Mouse (Mus musculus): Measurements from ENCODE around the gene Amacr. TPM values are rescaled to one million over a fixed set of nuclear protein-coding genes. Genes with fewer than 3 reads are reported as not detected.

The Amacr gene
- polyA plus RNA-seq, 1 experiment from 2014 or later: 12.9 TPM

- no peaks in the 10 kb centered on the region for H3K9me3 ChIP-seq (ENCODE audit: control insufficient read depth, low read length)
Measured at GRCm38 (mm10) chr15:10959277-10960026, 22.1 kb upstream of the Amacr start.

DNA sequence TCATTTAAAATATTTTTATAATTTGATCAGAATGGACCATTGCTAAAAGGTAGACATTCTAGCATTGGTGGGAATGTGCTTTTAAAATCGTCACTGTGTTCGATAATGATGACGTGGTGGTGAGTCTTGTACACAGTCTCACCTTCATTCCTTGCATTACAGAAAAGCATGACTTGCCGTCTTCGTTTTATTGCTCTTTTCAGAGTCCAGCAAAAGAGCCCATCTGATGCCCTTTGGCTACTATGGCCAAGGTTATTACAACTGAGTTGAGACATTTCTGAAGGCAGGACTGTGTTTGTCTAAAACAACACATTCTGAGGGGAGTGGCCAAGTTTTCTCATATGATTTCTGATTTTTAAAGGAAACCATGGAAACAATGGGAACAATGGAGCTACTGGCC is 21.3 kb upstream of the Amacr start:
- ATAC-seq (ENCODE audit: low FRiP score, low TSS enrichment): no peak
- Histone ChIP-seq H3K4me3 (ENCODE audit: low read depth, low read length) (no peak overlapping the region), H3K4me1 (replicated peaks; ENCODE audit: control insufficient read depth, insufficient read depth) (no peaks in the 10 kb centered on the region), H3K9me3 (ENCODE audit: control insufficient read depth, low read length) (no peaks in the 10 kb centered on the region), H3K27me3 (ENCODE audit: control insufficient read depth, insufficient read depth, low read length) (no peaks in the 10 kb centered on the region), H3K36me3 (ENCODE audit: control insufficient read depth, insufficient read depth, low read length) (no peaks in the 10 kb centered on the region), H3K27ac (replicated peaks) (no peak overlapping the region), H3K4me2 (replicated peaks; ENCODE audit: low read depth) (no peak overlapping the region), H3K9ac (ENCODE audit: low read length) (no peak overlapping the region)
- TF ChIP-seq EP300 (optimal IDR thresholded peaks at IDR 0.05) (no peak), CTCF (IDR thresholded peaks at IDR 0.05; ENCODE audit: low read depth) (no peak)
- WGBS: 89% methylated on average over 5 of the region's 5 CpGs
- no peak for DNase-seq (ENCODE audit: low spot score)

More at GRCm38 (mm10) chr15:10959277-10960026, 22.1 kb upstream of the Amacr start:
- no peak overlapping the region for H3K27ac ChIP-seq (replicated peaks)
- DNase-seq (ENCODE audit: low spot score) (no peak), ATAC-seq (ENCODE audit: low FRiP score, low TSS enrichment) (no peak)
- no peak overlapping the region for H3K4me3 ChIP-seq (ENCODE audit: low read depth, low read length)
- no peaks in the 10 kb centered on the region for H3K36me3 ChIP-seq (ENCODE audit: control insufficient read depth, insufficient read depth, low read length)
- no peaks in the 10 kb centered on the region for H3K4me1 ChIP-seq (replicated peaks; ENCODE audit: control insufficient read depth, insufficient read depth)
- H3K4me2 ChIP-seq (replicated peaks; ENCODE audit: low read depth): no peak overlapping the region
- no peaks in the 10 kb centered on the region for H3K27me3 ChIP-seq (ENCODE audit: control insufficient read depth, insufficient read depth, low read length)
- no peak overlapping the region for H3K9ac ChIP-seq (ENCODE audit: low read length)
- TF ChIP-seq CTCF (IDR thresholded peaks at IDR 0.05; ENCODE audit: low read depth): no peak
- no peak for TF ChIP-seq EP300 (optimal IDR thresholded peaks at IDR 0.05)
- 80% methylated on average over 15 of the region's 15 CpGs for WGBS

- no peak overlapping the region for H3K27ac ChIP-seq (replicated peaks)
- TF ChIP-seq EP300 (optimal IDR thresholded peaks at IDR 0.05) (no peak), CTCF (IDR thresholded peaks at IDR 0.05; ENCODE audit: low read depth) (no peak)
- H3K4me2 ChIP-seq (replicated peaks; ENCODE audit: low read depth): no peak overlapping the region
- no peak for ATAC-seq (ENCODE audit: low FRiP score, low TSS enrichment)
- DNase-seq (ENCODE audit: low spot score): no peak
- H3K9ac ChIP-seq (ENCODE audit: low read length): no peak overlapping the region
- no peaks in the 10 kb centered on the region for H3K4me1 ChIP-seq (replicated peaks; ENCODE audit: control insufficient read depth, insufficient read depth)
- 45% methylated on average over 2 of the region's 2 CpGs for WGBS
- no peaks in the 10 kb centered on the region for H3K9me3 ChIP-seq (ENCODE audit: control insufficient read depth, low read length)
- H3K36me3 ChIP-seq (ENCODE audit: control insufficient read depth, insufficient read depth, low read length): no peaks in the 10 kb centered on the region
- no peaks in the 10 kb centered on the region for H3K27me3 ChIP-seq (ENCODE audit: control insufficient read depth, insufficient read depth, low read length)
- H3K4me3 ChIP-seq (ENCODE audit: low read depth, low read length): no peak overlapping the region
Measured at GRCm38 (mm10) chr15:10962601-10963000, 19.0 kb upstream of the Amacr start.

- ATAC-seq (ENCODE audit: low FRiP score, low TSS enrichment): no peak
- no peak for DNase-seq (ENCODE audit: low spot score)
- TF ChIP-seq CTCF (IDR thresholded peaks at IDR 0.05; ENCODE audit: low read depth): no peak
Measured at GRCm38 (mm10) chr15:10969439-10969838, 12.1 kb upstream of the Amacr start.

DNA sequence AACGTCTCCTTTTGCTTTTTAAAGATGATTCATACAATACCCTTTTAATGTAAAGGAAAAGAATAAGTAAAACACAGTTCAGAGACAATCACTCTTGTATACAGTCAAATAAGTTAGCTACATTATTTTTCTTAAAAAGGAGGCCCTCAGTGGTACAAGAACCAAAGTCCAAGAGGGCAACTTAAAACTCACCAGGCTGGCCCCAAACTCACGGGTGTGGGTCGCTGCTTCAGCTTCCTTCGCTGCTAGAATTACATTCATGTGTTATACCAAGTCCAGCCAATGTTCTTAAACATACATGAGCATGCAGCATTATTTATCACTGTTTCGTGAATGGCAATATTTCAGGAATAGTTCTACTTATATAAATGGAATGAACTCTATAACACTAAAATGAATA is 10.8 kb upstream of the Amacr start:
- no peak for ATAC-seq (ENCODE audit: low FRiP score, low TSS enrichment)
- H3K4me2 ChIP-seq (replicated peaks; ENCODE audit: low read depth): no peak overlapping the region
- WGBS: 77% methylated on average over 5 of the region's 5 CpGs

More at GRCm38 (mm10) chr15:10969439-10969838, 12.1 kb upstream of the Amacr start:
- H3K27me3 ChIP-seq (ENCODE audit: control insufficient read depth, insufficient read depth, low read length): no peaks in the 10 kb centered on the region
- no peaks in the 10 kb centered on the region for H3K9me3 ChIP-seq (ENCODE audit: control insufficient read depth, low read length)
- no peak overlapping the region for H3K4me3 ChIP-seq (ENCODE audit: low read depth, low read length)
- no peak overlapping the region for H3K27ac ChIP-seq (replicated peaks)
- no peaks in the 10 kb centered on the region for H3K4me1 ChIP-seq (replicated peaks; ENCODE audit: control insufficient read depth, insufficient read depth)
- 70% methylated on average over 3 of the region's 3 CpGs for WGBS
- no peaks in the 10 kb centered on the region for H3K36me3 ChIP-seq (ENCODE audit: control insufficient read depth, insufficient read depth, low read length)
- H3K4me2 ChIP-seq (replicated peaks; ENCODE audit: low read depth): no peak overlapping the region
- no peak overlapping the region for H3K9ac ChIP-seq (ENCODE audit: low read length)

GRCm38 (mm10) chr15:10977151-10977550 is 4.4 kb upstream of the Amacr start:
- TF ChIP-seq EP300 (optimal IDR thresholded peaks at IDR 0.05): no peak
- TF ChIP-seq CTCF (IDR thresholded peaks at IDR 0.05; ENCODE audit: low read depth): no peak
- no peaks in the 10 kb centered on the region for H3K4me1 ChIP-seq (replicated peaks; ENCODE audit: control insufficient read depth, insufficient read depth)
- ATAC-seq (ENCODE audit: low FRiP score, low TSS enrichment): no peak

More for the DNA sequence above, 10.8 kb upstream of the Amacr start:
- no peaks in the 10 kb centered on the region for H3K9me3 ChIP-seq (ENCODE audit: control insufficient read depth, low read length)
- no peaks in the 10 kb centered on the region for H3K36me3 ChIP-seq (ENCODE audit: control insufficient read depth, insufficient read depth, low read length)
- no peaks in the 10 kb centered on the region for H3K4me1 ChIP-seq (replicated peaks; ENCODE audit: control insufficient read depth, insufficient read depth)
- H3K9ac ChIP-seq (ENCODE audit: low read length): no peak overlapping the region
- TF ChIP-seq CTCF (IDR thresholded peaks at IDR 0.05; ENCODE audit: low read depth) (no peak), EP300 (optimal IDR thresholded peaks at IDR 0.05) (no peak)
- no peaks in the 10 kb centered on the region for H3K27me3 ChIP-seq (ENCODE audit: control insufficient read depth, insufficient read depth, low read length)
- H3K27ac ChIP-seq (replicated peaks): no peak overlapping the region
- DNase-seq (ENCODE audit: low spot score): no peak
- no peak overlapping the region for H3K4me3 ChIP-seq (ENCODE audit: low read depth, low read length)

More at GRCm38 (mm10) chr15:10977151-10977550, 4.4 kb upstream of the Amacr start:
- Histone ChIP-seq H3K9me3 (ENCODE audit: control insufficient read depth, low read length) (no peaks in the 10 kb centered on the region), H3K4me2 (replicated peaks; ENCODE audit: low read depth) (no peak overlapping the region), H3K27ac (replicated peaks) (no peak overlapping the region), H3K9ac (ENCODE audit: low read length) (no peak overlapping the region), H3K4me3 (ENCODE audit: low read depth, low read length) (no peak overlapping the region), H3K27me3 (ENCODE audit: control insufficient read depth, insufficient read depth, low read length) (no peaks in the 10 kb centered on the region), H3K36me3 (ENCODE audit: control insufficient read depth, insufficient read depth, low read length) (no peaks in the 10 kb centered on the region)
- no peak for DNase-seq (ENCODE audit: low spot score)

Data from stomach, postnatal 0 days (tissue).